Mouse (Mus musculus) brain, embryonic 14.5 days (tissue): ENCODE results near the gene Mpdz. TPM values are rescaled to one million over a fixed set of nuclear protein-coding genes. Genes with fewer than 3 reads are reported as not detected.
A peak's percentile ranks its signal among the peaks of the same experiment; 100 is the strongest.

Experiments used
- DNase-seq: peaks from one replicate; pipeline ENCODE4 v3.0.0-alpha.2; 2011; ENCODE audit warnings: low read depth
- CTCF ChIP-seq: fragments of 200-500 bp; IDR thresholded peaks from 2 replicates; pipeline ENCODE4 v1.5.1; 2012; ENCODE audit warnings: inconsistent platforms, mild to moderate bottlenecking, moderate library complexity, borderline replicate concordance; ENCODE audit not compliant: insufficient read depth, insufficient read length; ENCODE audit errors: extremely low read depth
- POLR2A ChIP-seq: fragments of 200-500 bp; IDR thresholded peaks from 2 replicates; pipeline ENCODE4 v1.6.1; 2012; ENCODE audit warnings: mild to moderate bottlenecking, inconsistent platforms, borderline replicate concordance; ENCODE audit not compliant: poor library complexity, insufficient read depth, insufficient read length, severe bottlenecking; ENCODE audit errors: extremely low read depth
- polyA plus RNA-seq: library from polyadenylated mRNA; depleted of rRNA; stranded (reverse); fragments of >200 nt; gene quantifications from 2 replicates; pipeline ENCODE4 v1.2.3, GENCODE M21; 2012

Mpdz gene
- polyA plus RNA-seq, 1 experiment, result 30.1 TPM

GRCm38 (mm10) chr4:81273067-81273466 lies 169.5 kb downstream of the Mpdz start:
- TF ChIP-seq CTCF, result no peak
- TF ChIP-seq POLR2A, result no peak
- DNase-seq, result no peak

- TF ChIP-seq CTCF (no peak), POLR2A (no peak)
- peak; percentile 64 for DNase-seq
Observed at GRCm38 (mm10) chr4:81252859-81253780, 189.5 kb downstream of the Mpdz start.

- peak; percentile 46 for DNase-seq
- TF ChIP-seq POLR2A (no peak), CTCF (no peak; the same call in 1 of the 2 replicates)
Observed at GRCm38 (mm10) chr4:81252334-81252733, 190.3 kb downstream of the Mpdz start.

GRCm38 (mm10) chr4:81251934-81252333 lies 190.7 kb downstream of the Mpdz start:
- TF ChIP-seq POLR2A, result no peak
- TF ChIP-seq CTCF, result peak; percentile 88
- DNase-seq, result peak; percentile 76

GRCm38 (mm10) chr4:81249245-81249644 lies 193.4 kb downstream of the Mpdz start:
- no peak for DNase-seq
- TF ChIP-seq POLR2A (no peak), CTCF (no peak)

GRCm38 (mm10) chr4:81236227-81236626 lies 206.4 kb downstream of the Mpdz start:
- TF ChIP-seq CTCF (no peak), POLR2A (no peak)
- no peak for DNase-seq
